Mouse (Mus musculus) heart, postnatal 4 days (tissue): ENCODE measurements at regions not wholly inside any gene's neighbourhood (a gene's known extent, or its start where the extent isn't known, plus 50 kb on each side); places are given as distances from the start of the nearest gene placed in this dataset.

ENCODE experiments used
- DNase-seq: peaks from one replicate; pipeline ENCODE4 v3.0.0; 2021

GRCm38 (mm10) chr16:72152920-72153319 lies 155.2 kb upstream of the Robo1 start:
- DNase-seq: no peak

DNA sequence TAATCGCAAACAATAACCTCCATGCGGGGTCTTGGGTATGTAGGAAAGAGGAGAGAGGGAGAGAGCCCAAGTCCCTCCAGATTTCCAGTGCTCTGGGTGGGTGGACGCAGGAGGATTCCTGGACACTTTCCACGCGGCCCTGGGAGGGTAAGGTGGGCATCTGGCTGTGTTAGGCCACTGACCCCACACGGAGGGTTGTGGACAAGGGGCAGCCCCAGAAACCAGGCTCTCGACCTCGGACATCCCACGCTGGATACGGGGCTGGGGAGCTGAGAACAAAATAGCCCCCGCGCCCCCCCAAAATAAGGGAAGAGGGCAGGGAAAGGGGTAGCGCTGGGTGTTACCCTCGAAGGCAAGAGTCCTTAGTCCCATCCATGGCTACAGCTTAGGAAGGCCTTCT lies 150.2 kb upstream of the Robo1 start:
- no peak for DNase-seq

- no peak for DNase-seq
These were observed 148.7 kb upstream of the Robo1 start for GRCm38 (mm10) chr16:72159411-72159810.

GRCm38 (mm10) chr16:72175727-72176126 lies 132.4 kb upstream of the Robo1 start:
- DNase-seq: no peak

DNA sequence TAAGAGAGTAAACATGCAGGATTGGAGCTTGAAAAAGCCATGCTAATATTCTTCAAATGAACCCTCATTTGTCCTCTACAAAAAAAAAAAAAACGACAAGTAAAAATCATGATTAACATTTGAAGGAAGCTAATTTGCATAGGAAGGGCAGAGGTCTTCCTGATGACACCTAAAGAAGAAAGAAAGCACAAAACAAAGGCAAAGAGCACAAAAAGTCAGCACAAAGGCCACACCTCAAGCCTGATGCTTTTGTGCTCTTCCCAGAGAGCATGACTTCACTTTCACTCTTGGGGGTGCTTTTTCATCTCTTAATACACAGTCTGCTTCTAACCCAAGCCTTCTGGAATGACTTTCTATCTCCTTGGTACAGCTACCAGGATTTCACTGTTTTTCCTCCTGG lies 113.8 kb upstream of the Robo1 start:
- no peak for DNase-seq

DNA sequence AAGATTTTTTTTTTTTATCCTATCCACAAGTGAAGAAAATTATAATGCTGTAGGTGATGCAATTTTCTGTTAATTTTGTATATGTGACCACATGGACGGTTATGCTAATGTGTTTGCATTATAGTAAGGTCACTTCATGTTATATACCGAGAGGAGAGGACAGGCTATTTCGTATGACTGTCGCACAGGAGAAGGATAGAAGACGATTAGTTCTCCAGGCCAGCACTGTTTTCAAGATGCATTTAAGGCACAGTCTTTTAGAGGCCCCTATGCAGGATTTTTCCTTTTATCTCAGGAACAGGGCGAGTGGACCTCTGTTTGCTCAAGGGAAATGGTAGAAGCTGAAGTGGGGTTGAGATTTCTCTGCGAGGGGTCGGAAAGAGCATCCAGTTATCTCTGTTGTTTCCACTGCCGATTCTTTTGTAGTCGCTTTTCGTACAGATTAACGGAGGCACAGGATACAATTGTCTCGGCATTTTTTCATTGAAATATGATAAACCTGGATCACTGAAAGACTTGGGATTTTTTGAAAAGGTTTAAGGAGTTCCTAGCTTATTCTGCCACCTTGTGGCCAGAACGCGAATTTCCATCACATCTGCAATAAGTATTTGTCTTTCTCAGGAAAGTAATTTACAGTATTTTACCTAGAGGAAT lies 92.6 kb upstream of the Robo1 start:
- DNase-seq: peak; percentile 62

DNA sequence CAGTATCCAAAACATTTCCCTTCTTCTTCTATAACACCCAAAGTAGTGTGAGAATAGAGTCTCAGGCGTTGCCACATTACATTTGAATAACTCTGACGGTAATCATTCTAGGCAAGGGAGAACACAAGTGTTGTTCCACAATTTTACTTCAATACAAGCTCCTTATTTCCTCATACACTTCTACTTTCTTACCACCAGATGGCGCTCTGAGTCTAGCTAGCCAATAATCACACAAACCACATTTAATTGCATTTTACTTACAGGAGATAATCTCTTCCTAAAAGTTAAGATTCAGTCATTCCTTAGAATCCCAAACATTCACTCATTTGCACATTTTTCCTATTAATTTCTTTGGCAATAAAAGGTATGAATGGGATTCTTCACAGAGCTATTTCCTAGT lies 90.1 kb upstream of the Robo1 start:
- DNase-seq: no peak

DNA sequence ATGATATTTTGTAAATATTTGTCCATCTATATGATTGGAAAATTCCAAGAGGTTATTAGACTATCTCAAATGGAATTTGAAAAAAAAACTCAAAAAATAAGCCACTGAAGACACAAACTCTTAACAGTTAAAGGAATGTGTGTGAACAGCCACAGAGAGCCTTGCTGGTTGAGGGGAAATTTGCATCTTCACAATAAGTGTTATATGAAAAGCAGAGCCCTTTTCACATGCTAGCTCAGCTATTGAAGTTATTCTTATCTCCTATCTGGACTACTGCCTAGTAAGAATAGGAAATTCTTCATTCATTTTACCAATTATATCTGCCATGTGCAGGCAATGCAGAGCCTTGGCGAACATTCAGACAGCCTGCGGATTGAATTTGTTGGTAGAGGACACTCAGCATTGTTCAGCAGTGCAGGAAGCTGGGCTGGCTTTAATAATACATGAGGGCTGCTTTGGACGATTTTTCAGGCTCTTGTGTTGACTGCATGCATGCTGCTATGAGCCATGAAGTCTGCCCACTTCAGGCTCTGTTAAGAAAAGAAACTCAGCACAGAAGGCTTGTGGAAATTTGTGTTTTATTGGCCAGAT lies 86.1 kb upstream of the Robo1 start:
- DNase-seq: no peak

DNA sequence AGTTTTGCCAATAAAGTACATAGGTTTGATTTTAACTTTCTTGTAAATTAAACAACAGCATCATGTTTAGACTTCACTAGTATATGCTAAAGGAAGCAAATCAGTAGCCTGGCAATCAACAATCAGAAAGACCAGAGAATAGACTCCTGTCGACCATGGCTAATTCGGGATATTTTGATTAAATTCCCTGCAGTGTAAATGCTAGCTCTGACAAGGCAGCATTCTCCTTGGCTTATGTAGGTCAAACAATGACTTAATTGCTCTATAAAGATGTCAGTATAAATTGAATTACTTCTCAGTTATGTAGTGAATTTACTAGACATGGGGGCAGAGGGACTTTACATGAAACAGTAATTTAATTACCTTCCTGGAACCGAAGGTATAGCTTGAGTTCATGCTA lies 84.2 kb upstream of the Robo1 start:
- DNase-seq: no peak

DNA sequence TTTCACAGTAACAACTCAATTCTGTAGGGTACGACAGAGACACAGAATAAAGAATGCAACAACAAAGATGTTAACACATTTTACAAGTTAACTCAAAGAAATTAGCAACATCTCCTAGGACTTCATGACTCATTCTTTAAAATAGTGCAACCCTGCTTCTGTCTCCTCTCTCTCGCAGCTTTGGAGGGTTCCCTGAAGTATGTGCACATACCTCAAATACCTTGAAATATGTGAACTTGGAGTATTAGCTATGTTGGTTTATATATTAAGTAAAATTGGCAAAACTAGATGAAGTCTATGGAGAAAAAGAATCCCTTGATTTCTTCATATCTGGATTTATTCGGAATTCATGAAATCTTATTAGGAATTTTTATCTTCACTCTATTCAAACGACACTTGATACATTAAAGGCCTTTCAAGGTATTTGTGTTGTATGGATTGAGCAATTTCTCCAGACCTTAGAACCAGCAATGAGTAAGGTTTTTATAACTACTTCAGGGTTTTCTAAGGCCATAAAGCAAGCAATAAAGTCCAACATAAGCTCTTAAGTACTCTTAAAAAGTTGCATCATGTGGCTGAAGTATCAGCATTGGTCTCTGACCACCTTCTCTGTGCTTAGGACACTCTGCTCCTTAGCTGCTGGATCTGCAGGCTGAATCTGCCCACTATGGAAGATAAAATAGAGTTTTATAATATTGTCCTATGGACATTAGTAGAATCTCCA lies 82.8 kb upstream of the Robo1 start:
- DNase-seq: no peak

DNA sequence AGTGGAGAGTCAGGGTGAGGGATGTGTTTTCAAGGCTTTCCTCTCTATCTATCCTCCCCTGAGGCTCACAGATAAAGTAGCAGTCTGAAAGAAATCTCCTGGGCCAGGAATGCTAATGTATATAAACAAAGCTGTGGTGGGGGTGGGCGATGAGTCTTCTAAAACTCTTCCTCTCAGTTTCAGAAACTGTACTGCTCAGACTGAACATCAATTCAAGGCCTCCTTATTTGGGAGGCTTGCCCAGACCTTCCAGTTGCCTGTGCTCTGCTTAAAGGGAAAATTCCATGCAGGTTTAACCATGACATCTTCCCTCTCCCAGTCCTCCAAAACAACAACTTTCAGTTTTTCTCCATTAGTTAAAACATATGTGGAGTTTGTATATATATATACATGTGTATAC lies 73.7 kb upstream of the Robo1 start:
- DNase-seq: no peak

GRCm38 (mm10) chr16:72239631-72240030 lies 68.5 kb upstream of the Robo1 start:
- no peak for DNase-seq

GRCm38 (mm10) chr16:72256388-72256787 lies 51.7 kb upstream of the Robo1 start:
- no peak for DNase-seq
